Mouse (Mus musculus) neural tube, embryonic 10.5 days (tissue): ENCODE measurements at regions not wholly inside any gene's neighbourhood (a gene's known extent, or its start where the extent isn't known, plus 50 kb on each side); places are given as distances from the start of the nearest gene placed in this dataset.

Experiments used
- DNase-seq: peaks from one replicate; pipeline ENCODE4 v3.0.0-alpha.2; 2017; ENCODE audit warnings: low spot score; ENCODE audit errors: extremely low spot score

GRCm38 (mm10) chr8:26680891-26681381, 296.2 kb upstream of the Zfp703 start:
- DNase-seq: no peak

GRCm38 (mm10) chr8:26687146-26687545, 290.0 kb upstream of the Zfp703 start:
- peak; percentile 53 for DNase-seq

GRCm38 (mm10) chr8:26688035-26688434, 289.1 kb upstream of the Zfp703 start:
- no peak for DNase-seq

- no peak for DNase-seq
Measured at GRCm38 (mm10) chr8:26688745-26689478, 288.2 kb upstream of the Zfp703 start.

- DNase-seq: no peak
Measured at GRCm38 (mm10) chr8:26689479-26690177, 287.5 kb upstream of the Zfp703 start.

- no peak for DNase-seq
Measured at GRCm38 (mm10) chr8:26690178-26690735, 286.9 kb upstream of the Zfp703 start.

GRCm38 (mm10) chr8:26697579-26698084, 279.5 kb upstream of the Zfp703 start:
- DNase-seq: no peak

GRCm38 (mm10) chr8:26698580-26698979, 278.5 kb upstream of the Zfp703 start:
- no peak for DNase-seq

- no peak for DNase-seq
Measured at GRCm38 (mm10) chr8:26706048-26706767, 270.9 kb upstream of the Zfp703 start.

- no peak for DNase-seq
Measured at GRCm38 (mm10) chr8:26706768-26707156, 270.4 kb upstream of the Zfp703 start.

GRCm38 (mm10) chr8:26713836-26714235, 263.3 kb upstream of the Zfp703 start:
- DNase-seq: no peak

GRCm38 (mm10) chr8:26714714-26715113, 262.4 kb upstream of the Zfp703 start:
- no peak for DNase-seq

GRCm38 (mm10) chr8:26718409-26719355, 258.4 kb upstream of the Zfp703 start:
- DNase-seq: no peak

- no peak for DNase-seq
Measured at GRCm38 (mm10) chr8:26722766-26723165, 254.4 kb upstream of the Zfp703 start.

- DNase-seq: no peak
Measured at GRCm38 (mm10) chr8:26724628-26725027, 252.5 kb upstream of the Zfp703 start.

GRCm38 (mm10) chr8:26725521-26725920, 251.6 kb upstream of the Zfp703 start:
- no peak for DNase-seq

- no peak for DNase-seq
Measured at GRCm38 (mm10) chr8:26729351-26729750, 247.8 kb upstream of the Zfp703 start.

GRCm38 (mm10) chr8:26731111-26731510, 246.0 kb upstream of the Zfp703 start:
- DNase-seq: no peak

GRCm38 (mm10) chr8:26744424-26744823, 232.7 kb upstream of the Zfp703 start:
- no peak for DNase-seq

- DNase-seq: no peak
Measured at GRCm38 (mm10) chr8:26746811-26747210, 230.3 kb upstream of the Zfp703 start.
